Mouse (Mus musculus) C2C12 (cell line): Measurements from ENCODE around the gene Nkd1.

Source experiments
- CEBPB ChIP-seq: IDR thresholded peaks from one replicate; pipeline ENCODE4 v1.6.1; 2011; ENCODE audit warnings: low read depth, mild to moderate bottlenecking, control low read depth, moderate library complexity
- CTCF ChIP-seq: IDR thresholded peaks from one replicate; pipeline ENCODE4 v1.5.1; 2011; ENCODE audit not compliant: control insufficient read depth, insufficient read depth, insufficient read length
- MAX ChIP-seq: IDR thresholded peaks from one replicate; pipeline ENCODE4 v1.6.1; 2011; ENCODE audit warnings: mild to moderate bottlenecking, control low read depth
- USF1 ChIP-seq: IDR thresholded peaks from one replicate; pipeline ENCODE4 v1.6.1; 2011; ENCODE audit warnings: low read depth, mild to moderate bottlenecking, control low read depth, moderate library complexity

DNA sequence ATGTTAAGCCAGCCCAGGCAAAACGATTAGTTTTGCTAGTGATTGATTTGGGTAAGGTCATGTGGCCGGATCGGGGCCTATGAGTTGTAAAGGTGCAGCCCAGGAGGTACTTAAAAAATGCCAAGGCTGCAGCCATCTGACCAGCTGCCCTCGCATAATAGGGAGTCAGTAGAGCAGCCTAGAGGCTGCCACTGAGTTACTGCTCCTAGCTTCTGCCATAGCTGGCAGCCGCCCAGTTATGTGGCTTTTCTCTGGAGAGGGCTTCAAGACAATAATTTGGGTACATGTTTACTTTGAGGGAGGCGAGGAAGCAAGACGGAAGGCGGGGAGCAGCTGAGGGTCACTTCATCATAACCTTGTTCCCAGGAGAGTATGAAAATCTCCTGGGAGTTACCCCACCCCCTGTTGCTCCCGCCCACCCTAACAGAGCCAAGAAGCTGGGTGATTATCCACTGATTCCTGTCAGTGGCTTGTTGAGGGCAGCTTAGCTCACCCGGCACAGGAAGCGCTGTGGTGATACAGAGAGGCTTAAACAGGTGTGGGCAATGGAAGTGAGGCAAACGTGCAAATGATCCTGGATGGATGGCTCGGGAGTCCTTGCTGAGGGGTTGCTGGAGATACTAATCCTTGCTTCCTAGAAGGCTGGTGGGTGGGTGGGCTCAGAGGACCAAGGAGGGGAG, 84.3 kb downstream of the Nkd1 start:
- TF ChIP-seq CTCF (no peak), USF1 (no peak), MAX (no peak), CEBPB (no peak)
